Mouse (Mus musculus) embryonic stem cell, embryonic (primary cell): ENCODE measurements around the gene Gemin7.

ENCODE experiments used
- CTCF ChIA-PET, 4 experiments: fragments of 300-600 bp in 2 of 4; fragments of 350-600 bp in 2 of 4; sonication (Branson Sonifier 250); formaldehyde crosslinking; loops; one replicate each; lab custom pipeline; 2022; ENCODE audit warnings: inconsistent platforms in 2 of 4; lab: Charles Lee
- POLR2A ChIA-PET, 4 experiments: fragments of 300-600 bp in 2 of 4; fragments of 350-600 bp in 2 of 4; sonication (Branson Sonifier 250); formaldehyde crosslinking; loops; one replicate each; lab custom pipeline; 2022; ENCODE audit warnings: antibody characterized with exemption in 4 of 4, inconsistent platforms in 1 of 4; lab: Charles Lee

Gemin7 gene

DNA sequence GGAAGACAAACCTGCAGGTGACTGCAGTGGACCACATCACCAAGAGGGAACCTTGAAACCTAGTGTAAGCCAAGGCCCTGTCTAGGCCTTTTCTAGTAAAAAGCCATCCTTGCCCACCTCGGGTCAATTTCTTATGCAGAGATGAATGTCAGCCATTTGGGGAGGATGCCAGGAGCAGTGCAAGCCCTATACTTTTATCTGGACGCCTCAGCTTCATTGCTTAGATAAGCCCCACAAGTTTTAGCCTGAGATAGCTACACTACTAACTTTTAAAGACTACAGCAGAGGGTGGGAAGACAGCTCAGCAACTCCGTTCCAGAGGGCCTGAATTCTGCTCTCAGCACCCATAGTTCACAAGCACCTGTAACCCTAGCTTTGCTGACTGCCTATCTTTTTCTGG, 13.5 kb downstream of the Gemin7 start:
- ChIA-PET POLR2A (interaction anchor here in 2 of 4 experiments (0.7 to 3.2 kb wide), 9 partner anchors 15 to 137 kb away, joined by 3 to 17 read pairs (median 4); partner anchors contain the start of genes Apoe (in 1 of the 2), Gemin7 (in 1 of the 2) and Zfp296 (in 1 of the 2)), CTCF (interaction anchor here in 3 of 4 experiments (0.9 to 4.4 kb wide), 8 partner anchors 8 to 158 kb away, joined by 3 to 31 read pairs (median 4); no protein-coding TSS in a partner anchor)

GRCm38 (mm10) chr7:19562643-19563410, 14.6 kb downstream of the Gemin7 start, which contains the start of gene Ppp1r37:
Gene Ppp1r37, minus strand, starts transcription at chr7:19563076.
- ChIA-PET CTCF (interaction anchor here (0.6 to 4.4 kb wide), 31 partner anchors 9 to 470 kb away, joined by 3 to 31 read pairs (median 4); partner anchors contain the start of gene Nkpd1 (in 1 of the 4)), POLR2A (interaction anchor here (0.5 to 5.8 kb wide), 46 partner anchors 9 to 669 kb away, joined by 3 to 50 read pairs (median 4); partner anchors contain the start of genes Tomm40 (in 2 of the 4), Zfp296 (in 2 of the 4), Bloc1s3 (in 1 of the 4) and Clptm1 (in 1 of the 4))

- CTCF ChIA-PET, result interaction anchor here (0.6 to 4.4 kb wide), 27 partner anchors 10 to 469 kb away, joined by 3 to 31 read pairs (median 4); no protein-coding TSS in a partner anchor
- POLR2A ChIA-PET, result interaction anchor here (0.6 to 5.8 kb wide), 50 partner anchors 8 to 668 kb away, joined by 3 to 50 read pairs (median 4); partner anchors contain the start of genes Tomm40 (in 2 of the 4), Bloc1s3 (in 1 of the 4), Clptm1 (in 1 of the 4) and Gemin7 (in 1 of the 4)
These were observed 15.4 kb downstream of the Gemin7 start for GRCm38 (mm10) chr7:19561765-19562642.

GRCm38 (mm10) chr7:19561431-19561764, 16.0 kb downstream of the Gemin7 start:
- ChIA-PET CTCF (interaction anchor here in 3 of 4 experiments (0.7 to 4.4 kb wide), 16 partner anchors 13 to 118 kb away, joined by 3 to 31 read pairs (median 4); no protein-coding TSS in a partner anchor), POLR2A (interaction anchor here (0.6 to 5.8 kb wide), 32 partner anchors 8 to 444 kb away, joined by 3 to 50 read pairs (median 4); partner anchors contain the start of genes Bloc1s3 (in 1 of the 4), Clptm1 (in 1 of the 4), Gemin7 (in 1 of the 4) and Nkpd1 (in 1 of the 4))

DNA sequence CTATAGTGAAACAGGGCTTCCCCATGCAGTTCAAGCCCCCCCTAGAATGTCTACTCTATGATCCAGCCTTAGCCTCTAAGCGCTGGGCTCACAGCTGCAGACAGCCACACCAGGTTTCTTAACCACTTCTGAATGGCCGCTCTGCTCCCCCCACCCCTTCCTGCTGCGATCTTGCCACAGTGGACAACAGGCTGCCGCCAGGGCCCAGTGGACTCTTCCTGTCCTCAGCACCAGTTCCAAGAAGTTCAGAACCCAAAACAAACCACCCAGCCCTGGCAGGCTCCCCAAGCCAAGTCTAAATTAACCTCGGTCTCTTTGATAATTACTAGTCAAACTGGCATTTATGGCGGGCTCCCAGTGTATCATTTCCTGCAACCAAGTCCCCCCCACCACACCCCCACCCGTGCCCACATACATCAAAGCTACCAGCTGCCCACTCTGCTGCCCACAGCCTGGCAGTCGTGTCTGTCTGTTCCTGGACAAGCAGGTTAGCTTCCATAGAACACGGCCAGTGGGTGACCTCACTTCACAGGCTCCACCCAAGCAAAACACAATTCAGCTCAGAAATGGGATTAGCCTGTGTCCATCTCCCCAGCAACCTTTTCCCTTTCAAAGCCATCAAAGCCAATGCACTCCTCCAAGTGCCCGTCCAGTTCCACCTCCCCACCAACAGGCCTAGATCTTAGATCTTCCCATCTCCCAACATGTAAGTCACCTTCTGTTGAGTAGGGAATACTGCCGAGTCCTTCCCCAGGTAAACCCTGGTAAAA, 16.7 kb downstream of the Gemin7 start:
- ChIA-PET POLR2A (interaction anchor here (0.6 to 5.8 kb wide), 18 partner anchors 9 to 274 kb away, joined by 3 to 50 read pairs (median 5); partner anchors contain the start of gene Nkpd1 (in 1 of the 4)), CTCF (interaction anchor here in 3 of 4 experiments (0.5 to 4.4 kb wide), 13 partner anchors 8 to 197 kb away, joined by 3 to 31 read pairs (median 4); no protein-coding TSS in a partner anchor)

DNA sequence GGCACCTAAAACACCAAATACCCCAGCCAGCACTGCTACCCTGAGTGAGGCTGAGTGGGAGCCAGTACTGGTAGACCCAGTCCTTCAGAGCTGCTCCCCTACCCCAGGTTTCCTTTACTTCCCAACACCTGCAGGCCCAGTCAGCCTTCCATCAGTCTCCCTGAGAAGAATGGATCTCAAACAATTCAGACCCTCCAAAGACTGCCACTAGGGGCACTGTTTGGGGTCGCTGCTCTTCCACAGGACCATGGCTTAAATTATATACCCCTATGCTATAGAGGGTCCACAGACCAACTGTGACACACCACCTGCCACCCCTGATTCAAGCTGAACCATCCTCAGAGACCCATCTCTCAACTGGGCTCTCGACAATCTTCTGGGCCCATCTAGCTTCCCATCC, 18.4 kb downstream of the Gemin7 start:
- ChIA-PET CTCF (interaction anchor here in 3 of 4 experiments (0.6 to 2.4 kb wide), 16 partner anchors 9 to 148 kb away, joined by 3 to 12 read pairs (median 3); partner anchors contain the start of gene Nkpd1 (in 1 of the 3)), POLR2A (interaction anchor here in 3 of 4 experiments (0.8 to 5.8 kb wide), 14 partner anchors 9 to 128 kb away, joined by 3 to 50 read pairs (median 3); no protein-coding TSS in a partner anchor)

- POLR2A ChIA-PET, result interaction anchor here (0.7 to 5.8 kb wide), 11 partner anchors 9 to 209 kb away, joined by 3 to 50 read pairs (median 4); no protein-coding TSS in a partner anchor
- CTCF ChIA-PET, result interaction anchor here (0.6 to 2.4 kb wide), 17 partner anchors 9 to 153 kb away, joined by 3 to 12 read pairs (median 3); partner anchors contain the start of gene Nkpd1 (in 1 of the 4)
These were observed 19.2 kb downstream of the Gemin7 start for GRCm38 (mm10) chr7:19557982-19558900.

GRCm38 (mm10) chr7:19557086-19557485, 20.3 kb downstream of the Gemin7 start:
- ChIA-PET CTCF (interaction anchor here in 2 of 4 experiments (0.7 to 1.7 kb wide), 5 partner anchors 26 to 135 kb away, joined by 3 to 10 read pairs (median 4); partner anchors contain the start of gene Nkpd1 (in 1 of the 2)), POLR2A (interaction anchor here in 3 of 4 experiments (0.7 to 1.5 kb wide), 3 partner anchors 19 to 210 kb away, joined by 4 to 9 read pairs (median 5); no protein-coding TSS in a partner anchor)

- CTCF ChIA-PET, result interaction anchor here in 2 of 4 experiments (0.5 to 1.1 kb wide), 3 partner anchors 9 to 38 kb away, joined by 3 to 7 read pairs (median 4); partner anchors contain the start of gene Nkpd1 (in 1 of the 2)
These were observed 23.2 kb downstream of the Gemin7 start for GRCm38 (mm10) chr7:19554168-19554567.

DNA sequence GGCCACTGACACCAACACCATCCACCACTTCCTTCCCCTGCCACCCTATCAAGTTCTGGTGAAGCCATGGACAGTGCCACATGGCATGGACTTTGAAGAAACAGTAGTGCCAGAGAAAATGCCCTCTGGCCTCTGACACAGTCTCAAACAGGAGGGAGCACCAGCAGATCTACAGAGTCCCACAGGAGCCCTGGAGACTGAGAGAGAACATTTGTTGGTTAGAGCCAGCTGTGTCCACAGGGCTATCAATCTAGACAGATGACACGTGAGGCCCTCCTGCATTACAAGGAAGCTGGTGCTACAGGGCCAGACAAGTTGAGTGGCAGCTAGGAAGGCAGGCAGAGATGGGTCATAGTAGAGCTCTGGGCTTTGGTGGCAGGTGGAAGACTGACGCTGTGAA, 25.0 kb downstream of the Gemin7 start:
- POLR2A ChIA-PET, result interaction anchor here in 1 of 4 experiments (1.0 to 1.2 kb wide), 2 partner anchors 21 to 115 kb away, joined by 3 to 5 read pairs; no protein-coding TSS in a partner anchor
- CTCF ChIA-PET, result no interaction called here

More at GRCm38 (mm10) chr7:19554168-19554567, 23.2 kb downstream of the Gemin7 start:
- POLR2A ChIA-PET, result interaction anchor here in 1 of 4 experiments (1.0 to 1.6 kb wide), 4 partner anchors 18 to 39 kb away, joined by 3 to 5 read pairs (median 3); no protein-coding TSS in a partner anchor

GRCm38 (mm10) chr7:19551634-19552033, 25.8 kb downstream of the Gemin7 start:
- POLR2A ChIA-PET, result interaction anchor here in 1 of 4 experiments (1.0 kb wide), 1 partner anchor 21 kb away, joined by 5 read pairs; no protein-coding TSS in a partner anchor
- CTCF ChIA-PET, result no interaction called here

GRCm38 (mm10) chr7:19549394-19549793, 28.0 kb downstream of the Gemin7 start:
- POLR2A ChIA-PET, result interaction anchor here in 2 of 4 experiments (1.0 to 2.0 kb wide), 5 partner anchors 10 to 26 kb away, joined by 3 to 11 read pairs (median 4); partner anchors contain the start of gene Ppp1r37 (in 2 of the 2)
- CTCF ChIA-PET, result interaction anchor here in 1 of 4 experiments (1.0 to 1.1 kb wide), 2 partner anchors 9 to 46 kb away, joined by 3 read pairs; no protein-coding TSS in a partner anchor

GRCm38 (mm10) chr7:19547344-19547969, 29.9 kb downstream of the Gemin7 start:
- CTCF ChIA-PET, result no interaction called here
- POLR2A ChIA-PET, result interaction anchor here in 2 of 4 experiments (0.8 to 1.6 kb wide), 2 partner anchors 8 to 12 kb away, joined by 3 to 7 read pairs; no protein-coding TSS in a partner anchor

DNA sequence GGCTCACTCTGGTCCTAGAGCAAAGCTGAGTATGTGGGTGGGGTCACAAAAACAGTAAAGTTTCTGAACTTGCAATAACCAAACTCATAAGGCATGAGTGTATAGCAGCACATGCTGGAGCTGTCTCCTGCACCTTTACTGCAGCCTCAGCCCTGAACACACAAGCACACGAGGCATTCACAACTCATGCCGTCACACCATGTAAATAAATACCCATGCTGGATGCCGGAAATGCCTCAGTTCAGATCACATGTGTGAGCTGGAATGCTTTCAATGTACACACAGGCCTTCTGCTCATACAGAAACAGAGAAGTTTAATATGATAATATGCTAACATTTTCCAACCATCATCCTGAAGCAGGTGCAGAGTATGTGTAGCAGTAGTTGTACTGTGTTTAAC, 31.4 kb downstream of the Gemin7 start:
- CTCF ChIA-PET, result interaction anchor here (0.7 to 2.7 kb wide), 4 partner anchors 8 to 135 kb away, joined by 3 to 10 read pairs (median 4); partner anchors contain the start of gene Nkpd1 (in 1 of the 4)

More for the DNA sequence above, 31.4 kb downstream of the Gemin7 start:
- POLR2A ChIA-PET, result interaction anchor here in 1 of 4 experiments (0.5 to 1.3 kb wide), 6 partner anchors 9 to 241 kb away, joined by 3 to 4 read pairs (median 3); no protein-coding TSS in a partner anchor
